Mouse (Mus musculus) naive thymus-derived CD4-positive, alpha-beta T cell, adult 2 months (primary cell): ENCODE results near the gene Nfyc.

Source experiments
- DNase-seq: peaks from one replicate; pipeline ENCODE4 v3.0.0-alpha.2; 2011; ENCODE audit warnings: low read depth

Gene Nfyc

GRCm38 (mm10) chr4:120713021-120713420 is 118.4 kb downstream of the Nfyc start:
- DNase-seq: no peak

DNA sequence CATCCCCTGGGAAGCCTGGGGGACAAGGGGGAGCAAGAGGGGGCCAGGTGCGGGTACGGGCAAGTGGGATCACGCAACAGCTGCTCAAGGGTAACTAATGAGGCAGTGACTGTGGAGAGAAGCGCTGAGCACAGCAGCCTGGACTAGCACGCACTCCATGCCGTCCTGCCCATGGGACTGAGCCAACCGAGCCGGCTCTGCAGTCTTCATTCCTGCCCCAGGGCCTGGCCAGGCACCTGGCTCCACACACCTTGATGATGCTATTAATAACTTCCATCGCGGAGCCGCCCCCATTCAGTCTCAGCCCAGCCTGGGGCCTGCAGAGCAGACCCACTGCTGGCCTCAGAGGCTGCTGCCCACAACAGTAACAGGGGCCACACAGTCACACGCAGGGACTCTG is 119.1 kb downstream of the Nfyc start:
- DNase-seq: no peak
